Mouse (Mus musculus) lung, postnatal 0 days (tissue): ENCODE results near the gene Tnks1bp1. TPM values are rescaled to one million over a fixed set of nuclear protein-coding genes. Genes with fewer than 3 reads are reported as not detected.
A peak's percentile ranks its signal among the peaks of the same experiment; 100 is the strongest.

ENCODE experiments used
- ATAC-seq: fragments of 200-750 bp; cut with Nextera tagmentation; 2 replicates; pipeline ENCODE4 v1.8.0; 2017; ENCODE audit warnings: moderate library complexity
- DNase-seq: peaks from one replicate; pipeline ENCODE4 v3.0.0-alpha.2; 2016; ENCODE audit warnings: low spot score
- H3K27ac ChIP-seq: fragments of 300-500 bp; sonication (generic); 2 replicates; pipeline ENCODE4 v1.5.1; 2014; ENCODE audit warnings: antibody characterized with exemption, mild to moderate bottlenecking, low read length, mixed read lengths
- H3K27me3 ChIP-seq: fragments of 300-500 bp; sonication (generic); replicated peaks from 2 replicates; pipeline ENCODE4 v1.6.1; 2014; ENCODE audit warnings: low read length, mixed read lengths; ENCODE audit not compliant: insufficient read depth
- H3K36me3 ChIP-seq: fragments of 300-500 bp; sonication (generic); 2 replicates; pipeline ENCODE4 v1.6.1; 2014; ENCODE audit warnings: low read length, mixed read lengths; ENCODE audit not compliant: insufficient read depth
- H3K4me1 ChIP-seq: fragments of 300-500 bp; sonication (generic); 2 replicates; pipeline ENCODE4 v1.6.1; 2014; ENCODE audit warnings: antibody characterized with exemption, low read depth, low read length, mixed read lengths; ENCODE audit not compliant: insufficient read depth
- H3K4me2 ChIP-seq: fragments of 300-500 bp; sonication (generic); replicated peaks from 2 replicates; pipeline ENCODE4 v1.6.1; 2014; ENCODE audit warnings: low read depth, mild to moderate bottlenecking, low read length, moderate library complexity, mixed read lengths
- H3K4me3 ChIP-seq: fragments of 300-500 bp; sonication (generic); 2 replicates; pipeline ENCODE4 v1.5.1; 2014; ENCODE audit warnings: low read depth, low read length
- H3K9ac ChIP-seq: fragments of 300-500 bp; sonication (generic); replicated peaks from 2 replicates; pipeline ENCODE4 v1.6.1; 2014; ENCODE audit warnings: low read depth, mild to moderate bottlenecking
- H3K9me3 ChIP-seq: fragments of 300-500 bp; sonication (generic); 2 replicates; pipeline ENCODE4 v1.6.1; 2016; ENCODE audit warnings: low read length, mixed read lengths
- CTCF ChIP-seq: IDR thresholded peaks from 2 replicates; pipeline ENCODE4 v1.5.1; 2016; ENCODE audit warnings: antibody characterized with exemption, mild to moderate bottlenecking
- EP300 ChIP-seq: IDR thresholded peaks from 2 replicates; pipeline ENCODE4 v1.6.1; 2016; ENCODE audit warnings: antibody characterized with exemption, mild to moderate bottlenecking, control low read depth
- WGBS: fragments of 180-500 bp; shearing (Covaris S2); extraction: QIAGEN DNeasy Blood & Tissue Kit; methylation state at CpG from one replicate; pipeline ENCODE4 v1.1.7; 2014; 5-methylcytosine and 5-hydroxymethylcytosine counted together
- polyA plus RNA-seq: library from polyadenylated mRNA; unstranded; fragments of >200 nt; fragmentation: Nextera tagmentation; extraction: Ambion mirVana; gene quantifications from 2 replicates; pipeline ENCODE4 v1.2.1, GENCODE M21; 2015

Gene Tnks1bp1
- polyA plus RNA-seq, 1 experiment from 2014 or later: 40.3 TPM

GRCm38 (mm10) chr2:85048168-85048751 is 438 bp downstream of the Tnks1bp1 start:
- no peak for TF ChIP-seq EP300
- TF ChIP-seq CTCF: no peak
- Histone ChIP-seq H3K27me3 (no peaks in the 10 kb centered on the region), H3K4me1 (peaks cover 26% of the 10 kb centered on the region; the same call in 1 of the 2 replicates), H3K36me3 (peaks cover 17% of the 10 kb centered on the region; the same call in 1 of the 2 replicates), H3K4me3 (peak overlapping the region; percentile 74), H3K9me3 (no peaks in the 10 kb centered on the region), H3K4me2 (peak overlapping the region; percentile 81), H3K27ac (peak overlapping the region; percentile 96), H3K9ac (peak overlapping the region; percentile 72)
- ATAC-seq: peak; percentile 57
- WGBS: 3% methylated on average over 16 of the region's 44 CpGs
- DNase-seq: peak; percentile 92

- peak; percentile 71 for DNase-seq
- Histone ChIP-seq H3K27ac (peak overlapping the region; percentile 96), H3K9ac (peak overlapping the region; percentile 72; the same call in 1 of the 2 replicates), H3K36me3 (peaks cover 17% of the 10 kb centered on the region; the same call in 1 of the 2 replicates), H3K4me2 (peak overlapping the region; percentile 81), H3K4me1 (peaks cover 26% of the 10 kb centered on the region; the same call in 1 of the 2 replicates), H3K9me3 (no peaks in the 10 kb centered on the region), H3K4me3 (peak overlapping the region; percentile 74), H3K27me3 (no peaks in the 10 kb centered on the region)
- 55% methylated on average over 4 of the region's 4 CpGs for WGBS
- no peak for ATAC-seq
- TF ChIP-seq EP300: no peak
- TF ChIP-seq CTCF: no peak
These were observed 1.5 kb downstream of the Tnks1bp1 start for GRCm38 (mm10) chr2:85049277-85049676.

- Histone ChIP-seq H3K9me3 (no peaks in the 10 kb centered on the region), H3K27me3 (no peaks in the 10 kb centered on the region), H3K4me2 (peak overlapping the region; percentile 81), H3K4me3 (peak overlapping the region; percentile 41), H3K9ac (peak overlapping the region; percentile 59), H3K27ac (peak overlapping the region; percentile 96), H3K4me1 (peaks cover 26% of the 10 kb centered on the region; the same call in 1 of the 2 replicates), H3K36me3 (peaks cover 20% of the 10 kb centered on the region)
- DNase-seq (peak; percentile 97), ATAC-seq (peak; percentile 44)
- TF ChIP-seq CTCF: 0 out of 2 replicates have a peak, but pooled peaks have one; percentile 2
- TF ChIP-seq EP300: peak; percentile 84
- 7% methylated on average over 7 of the region's 10 CpGs for WGBS
These were observed 2.3 kb downstream of the Tnks1bp1 start for GRCm38 (mm10) chr2:85050001-85050634.

GRCm38 (mm10) chr2:85050746-85051145 is 2.9 kb downstream of the Tnks1bp1 start:
- Histone ChIP-seq H3K9ac (peak overlapping the region; percentile 59), H3K36me3 (peaks cover 26% of the 10 kb centered on the region), H3K4me1 (peaks cover 26% of the 10 kb centered on the region; the same call in 1 of the 2 replicates), H3K27me3 (no peaks in the 10 kb centered on the region), H3K4me2 (peak overlapping the region; percentile 81), H3K27ac (peak overlapping the region; percentile 96), H3K9me3 (no peaks in the 10 kb centered on the region), H3K4me3 (peak overlapping the region; percentile 41)
- ATAC-seq: peak; percentile 6; the same call in 1 of the 2 replicates
- no peak for TF ChIP-seq EP300
- TF ChIP-seq CTCF: no peak
- peak; percentile 81 for DNase-seq
- WGBS: 29% methylated on average over 9 of the region's 9 CpGs

GRCm38 (mm10) chr2:85053192-85053816 is 5.5 kb downstream of the Tnks1bp1 start:
- no peaks in the 10 kb centered on the region for H3K9me3 ChIP-seq
- DNase-seq (no peak), ATAC-seq (no peak)
- 0 out of 2 replicates have a peak overlapping the region, but pooled peaks have one; percentile 23 for H3K9ac ChIP-seq
- peaks cover 38% of the 10 kb centered on the region for H3K36me3 ChIP-seq
- WGBS: 81% methylated on average over 5 of the region's 5 CpGs
- H3K4me2 ChIP-seq: no peak overlapping the region
- no peak overlapping the region for H3K27ac ChIP-seq
- no peak overlapping the region for H3K4me3 ChIP-seq
- TF ChIP-seq EP300: no peak
- TF ChIP-seq CTCF: no peak
- peaks cover 18% of the 10 kb centered on the region; the same call in 1 of the 2 replicates for H3K4me1 ChIP-seq
- H3K27me3 ChIP-seq: no peaks in the 10 kb centered on the region

GRCm38 (mm10) chr2:85056711-85057110 is 8.9 kb downstream of the Tnks1bp1 start:
- Histone ChIP-seq H3K9me3 (no peaks in the 10 kb centered on the region), H3K4me3 (no peak overlapping the region), H3K27me3 (no peaks in the 10 kb centered on the region), H3K4me2 (0 out of 2 replicates have a peak overlapping the region, but pooled peaks have one; percentile 3), H3K9ac (no peak overlapping the region), H3K4me1 (peaks cover 14% of the 10 kb centered on the region; the same call in 1 of the 2 replicates), H3K36me3 (peaks cover 49% of the 10 kb centered on the region), H3K27ac (no peak overlapping the region)
- WGBS: 52% methylated on average over 5 of the region's 5 CpGs
- no peak for DNase-seq
- ATAC-seq: no peak
- TF ChIP-seq EP300 (no peak), CTCF (no peak)
